Mouse (Mus musculus) layer of hippocampus, postnatal 10 days (tissue): ENCODE data around the gene Scn1b. TPM values are rescaled to one million over a fixed set of nuclear protein-coding genes. Genes with fewer than 3 reads are reported as not detected.

Experiments used
- DNase-seq, 2 experiments: peaks; one replicate each; pipeline ENCODE4 v3.0.0; 2021; ENCODE audit warnings: low spot score in 2 of 2
- total RNA-seq, 2 experiments: library from RNA; stranded (reverse); gene quantifications; 2 replicates each; pipeline ENCODE4 v1.2.3; 2021

Gene Scn1b
- total RNA-seq, 2 experiments from 2014 or later: 264 to 274 TPM

- DNase-seq: peak; percentile 30 to 46
These were observed 23.2 kb upstream of the Scn1b start for GRCm38 (mm10) chr7:31149751-31150565.

DNA sequence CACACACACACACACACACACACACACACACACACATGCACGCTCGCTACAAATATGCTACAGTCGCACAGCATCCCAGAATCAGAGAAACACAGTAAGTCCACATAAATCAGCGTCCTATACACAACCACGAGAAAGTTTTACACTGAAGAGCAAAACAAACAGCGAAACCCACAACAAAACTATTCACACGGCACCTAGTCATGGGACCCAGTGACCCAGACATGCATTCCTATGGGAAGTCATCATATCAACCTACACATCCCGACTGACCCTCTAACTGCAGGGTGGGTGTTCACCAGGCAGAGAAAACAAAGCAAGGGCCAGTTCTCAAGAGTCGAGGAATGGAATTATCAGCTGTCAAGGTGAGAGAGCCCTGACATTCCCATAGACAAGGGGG lies 22.5 kb upstream of the Scn1b start:
- no peak for DNase-seq

- DNase-seq: peak; percentile 46 to 68
These were observed 22.0 kb upstream of the Scn1b start for GRCm38 (mm10) chr7:31148756-31149155.

DNA sequence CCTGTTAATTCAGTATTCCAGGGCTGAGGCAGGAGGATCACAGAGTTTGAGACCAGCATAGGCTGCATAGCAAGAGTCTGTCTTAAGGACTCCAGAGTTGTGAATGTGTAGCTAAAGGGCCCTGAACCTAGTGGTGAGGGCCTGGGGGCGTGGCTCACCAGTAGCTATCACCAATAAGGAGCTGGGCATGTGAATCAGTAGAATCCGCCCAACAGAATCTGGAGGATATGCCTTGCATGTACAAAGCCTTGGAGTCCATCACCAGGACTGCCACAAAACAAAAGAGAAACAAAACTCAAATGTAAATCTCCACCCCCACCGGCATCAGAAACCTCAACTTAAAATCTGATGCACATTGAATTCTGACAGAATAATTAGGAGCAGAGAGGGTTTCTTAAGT lies 21.3 kb upstream of the Scn1b start:
- peak in 1 of 2 experiments; percentile 19 for DNase-seq

DNA sequence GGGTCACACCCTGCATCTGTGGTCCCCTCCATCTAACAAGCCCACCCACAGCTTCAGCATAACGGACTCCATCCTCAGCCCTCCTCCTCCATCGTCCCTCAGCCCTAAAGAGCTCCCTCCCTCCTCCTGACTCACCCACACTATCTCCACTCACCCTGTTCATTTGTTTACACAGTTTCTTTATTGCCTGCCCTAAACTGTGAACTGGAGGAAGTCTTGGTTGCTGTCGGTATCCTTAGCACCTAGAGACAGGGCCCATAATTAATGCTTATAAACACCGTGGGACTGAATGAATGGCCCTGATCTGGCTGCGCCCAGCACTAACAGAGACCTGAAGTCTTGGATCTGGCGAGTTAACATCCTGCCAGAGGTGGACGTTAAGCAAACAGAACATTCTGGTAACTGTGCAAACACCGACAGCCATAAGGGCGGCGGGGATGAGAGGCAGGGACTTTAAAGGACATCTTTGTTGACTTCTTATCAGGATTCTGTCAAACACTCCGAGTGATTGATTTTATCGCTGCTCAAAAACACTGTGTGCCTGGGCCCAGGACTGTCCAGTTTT lies 18.9 kb upstream of the Scn1b start:
- peak in 1 of 2 experiments; percentile 9 for DNase-seq

GRCm38 (mm10) chr7:31144886-31145285 lies 18.1 kb upstream of the Scn1b start:
- peak in 1 of 2 experiments; percentile 24 for DNase-seq

DNA sequence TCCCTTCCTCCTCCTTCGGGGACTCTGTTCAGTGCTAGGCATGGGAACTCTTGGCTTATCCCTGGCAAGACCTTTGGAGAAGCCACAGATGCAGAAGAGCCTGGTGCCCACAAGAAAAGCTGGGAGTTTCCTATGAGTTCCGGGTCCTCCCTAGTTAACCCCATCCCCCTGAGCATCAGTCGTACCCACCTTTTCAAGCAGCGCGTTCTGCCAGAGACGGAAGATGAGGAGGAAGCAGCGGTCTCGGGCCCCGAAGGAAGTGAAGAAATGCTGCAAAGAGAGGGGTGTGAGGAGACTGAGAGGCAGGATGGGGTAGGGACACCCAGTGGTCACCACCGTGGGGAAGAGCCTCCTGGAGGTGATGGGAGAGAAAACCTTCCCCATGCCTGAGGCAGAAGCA lies 14.1 kb upstream of the Scn1b start:
- no peak for DNase-seq

- no peak for DNase-seq
These were observed 13.5 kb upstream of the Scn1b start for GRCm38 (mm10) chr7:31140302-31140701.

DNA sequence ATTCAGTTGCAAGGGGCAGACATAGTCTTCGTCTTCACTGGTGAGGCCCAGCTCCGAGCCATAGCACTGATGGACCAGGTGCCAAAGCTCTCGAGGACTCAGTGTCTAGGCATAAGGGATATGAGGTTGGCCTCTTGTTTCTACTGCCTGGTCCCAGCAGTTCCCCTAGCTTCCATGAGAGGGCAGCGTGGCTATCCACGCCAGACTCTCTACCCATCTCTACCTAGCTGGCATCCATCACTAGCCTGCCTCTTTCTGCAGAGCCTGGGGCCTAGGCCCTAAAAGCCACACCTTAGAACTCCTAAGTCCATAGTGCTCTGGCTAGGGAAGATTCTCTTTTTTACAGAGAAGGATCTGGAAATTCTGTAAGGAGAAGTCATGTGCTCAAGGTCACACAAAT lies 13.0 kb upstream of the Scn1b start:
- DNase-seq: peak; percentile 66 to 75

GRCm38 (mm10) chr7:31135717-31136116 lies 8.9 kb upstream of the Scn1b start:
- no peak for DNase-seq

GRCm38 (mm10) chr7:31131866-31132265 lies 5.1 kb upstream of the Scn1b start:
- no peak for DNase-seq

DNA sequence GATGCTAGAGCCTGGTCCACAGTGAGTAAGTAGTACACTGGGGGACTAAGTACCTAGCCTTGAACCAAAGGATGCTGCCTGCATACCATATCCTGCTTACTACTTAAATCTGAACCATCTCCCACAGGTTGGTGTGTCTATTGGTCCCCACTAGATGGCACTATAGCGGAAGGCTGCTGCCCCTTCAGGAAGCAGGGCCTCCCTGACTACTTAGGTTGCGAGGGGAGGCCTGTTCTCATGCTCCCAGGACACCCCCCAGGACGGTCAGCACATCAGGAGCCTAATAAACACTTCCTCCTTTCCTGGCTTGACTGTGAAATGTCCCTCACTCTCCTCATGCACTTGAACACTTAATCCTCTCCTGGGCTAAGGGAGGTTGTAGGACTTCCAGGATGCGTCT lies 4.0 kb upstream of the Scn1b start:
- peak; percentile 55 to 65 for DNase-seq

GRCm38 (mm10) chr7:31130197-31130596 lies 3.4 kb upstream of the Scn1b start:
- DNase-seq: no peak

GRCm38 (mm10) chr7:31128157-31128705 lies 1.4 kb upstream of the Scn1b start:
- peak in 1 of 2 experiments; percentile 21 for DNase-seq

GRCm38 (mm10) chr7:31126211-31126751 lies 522 bp downstream of the Scn1b start:
- peak; percentile 56 to 59 for DNase-seq

- peak in 1 of 2 experiments; percentile 16 for DNase-seq
These were observed 1.7 kb downstream of the Scn1b start for GRCm38 (mm10) chr7:31125116-31125515.

DNA sequence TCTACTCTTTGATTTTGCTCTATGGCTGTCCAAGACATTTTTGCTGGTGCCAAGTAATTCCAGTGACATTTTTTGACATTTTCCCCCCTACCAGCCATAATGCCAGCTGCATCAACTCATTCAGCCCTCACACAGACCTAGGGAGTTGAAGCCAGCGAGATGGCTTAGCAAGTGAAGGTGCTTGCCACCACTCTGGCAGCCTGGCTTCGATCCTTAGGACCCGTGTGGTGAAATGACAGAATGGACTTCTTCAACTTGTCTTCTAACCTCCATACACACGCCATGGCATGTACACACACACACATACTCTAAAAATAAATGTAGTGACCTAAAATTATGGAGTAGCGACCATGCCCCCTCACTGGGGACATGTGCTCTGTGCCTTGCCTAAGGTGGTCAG lies 2.4 kb downstream of the Scn1b start:
- no peak for DNase-seq

DNA sequence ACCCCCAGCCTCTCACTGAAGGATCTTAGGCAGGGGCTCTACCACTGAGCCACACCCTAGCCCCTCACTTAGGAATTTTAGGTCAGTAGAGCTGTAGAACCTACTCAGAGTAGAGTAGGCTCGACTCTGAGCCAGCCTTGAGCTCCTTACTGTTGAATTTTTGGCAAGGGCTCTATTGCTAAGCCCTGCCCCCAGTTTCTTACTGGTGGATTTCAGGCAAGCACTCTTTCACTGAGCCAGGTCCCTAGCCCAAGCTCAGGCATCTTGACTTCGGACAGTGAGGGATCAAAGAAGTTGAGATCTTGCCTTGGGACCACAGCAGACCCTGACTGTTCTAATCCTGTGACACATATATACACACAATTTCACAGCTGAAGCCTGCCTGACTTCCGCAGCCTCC lies 3.1 kb downstream of the Scn1b start:
- DNase-seq: no peak

- no peak for DNase-seq
These were observed 3.9 kb downstream of the Scn1b start for GRCm38 (mm10) chr7:31122641-31123631.

DNA sequence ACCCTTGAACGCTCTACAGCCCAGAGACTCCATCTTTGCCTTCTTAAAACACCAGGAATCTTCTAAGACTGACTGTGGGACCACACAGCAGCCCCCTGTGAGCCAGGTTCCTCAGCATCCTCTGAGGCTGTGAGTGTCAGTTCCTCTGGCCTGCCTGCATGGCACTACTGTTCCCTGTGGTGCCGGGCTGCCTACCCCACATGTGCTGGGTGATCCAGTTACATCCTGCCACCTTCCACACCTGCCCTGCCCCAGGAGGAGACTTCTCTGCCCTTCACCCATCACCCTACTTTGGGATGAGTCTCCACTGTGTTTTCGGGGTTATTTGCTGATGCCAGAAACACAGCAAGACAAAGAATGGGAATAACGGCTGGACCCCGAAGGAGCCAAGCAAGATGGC lies 7.2 kb downstream of the Scn1b start:
- DNase-seq: no peak

DNA sequence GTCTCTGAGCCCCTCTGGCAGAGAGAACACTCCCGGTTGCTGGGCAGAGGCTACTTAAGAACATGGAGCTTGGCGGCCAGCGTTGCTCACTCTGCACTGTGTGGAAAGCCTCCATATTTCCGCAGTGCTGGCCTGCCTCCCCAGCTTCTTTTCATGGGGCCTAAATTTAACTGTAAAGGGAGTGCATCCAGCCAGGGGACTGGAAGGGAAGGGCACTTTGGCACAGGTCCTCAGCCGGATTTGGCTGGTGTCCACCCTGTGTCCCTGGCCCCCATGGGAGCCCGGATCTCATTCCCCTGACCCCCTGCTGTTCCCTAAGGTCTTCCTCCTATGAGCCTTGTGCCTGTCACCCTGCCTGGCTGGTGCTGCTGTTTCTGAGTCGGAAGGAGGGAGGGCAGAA lies 8.3 kb downstream of the Scn1b start:
- no peak for DNase-seq
